28 mouse cellular contexts compared by ENCODE assay signal in genomic region chr7:19498326-19498725, GRCm38 (mm10). TPM values are rescaled to one million over a fixed set of nuclear protein-coding genes. Genes with fewer than 3 reads are reported as not detected.
DNase-seq lines count a peak whose midpoint lies in the region; ATAC-seq and TF ChIP-seq lines count a peak whose summit lies in the region.
"Had no signal": no experiment of that assay in that cellular context is flagged by ENCODE, and none has a peak within 500 bp of the region (broad histone marks: within the 10 kb centered on the region; RNA-seq: fewer than 3 reads in every experiment).

No protein-coding gene starts in this region.

- TF ChIP-seq EP300 in liver, postnatal 0 days (IDR thresholded peaks at IDR 0.05; ENCODE audit: low read depth), result no peak
- TF ChIP-seq EP300 in heart, adult 2 months (IDR thresholded peaks at IDR 0.05; ENCODE audit: insufficient read depth, low read depth, low read length), result no peak

- no peaks in the 10 kb centered on the region for H3K9me3 ChIP-seq in liver, postnatal 0 days (ENCODE audit: low read length)
- no peaks in the 10 kb centered on the region for H3K9me3 ChIP-seq in liver, embryonic 11.5 days (ENCODE audit: control insufficient read depth, low read length)
- H3K9me3 ChIP-seq: heart, embryonic 12.5 days; limb, embryonic 13.5 days; midbrain, embryonic 10.5 days; neural tube, embryonic 15.5 days; stomach, embryonic 15.5 days had no signal

- WGBS in liver, postnatal 0 days (ENCODE audit: insufficient replicate concordance), result 56% methylated on average over 4 of the region's 4 CpGs
- WGBS in liver, embryonic 11.5 days, result 54% methylated on average over 4 of the region's 4 CpGs
- WGBS in heart, adult 2 months, result 69% methylated on average over 4 of the region's 4 CpGs

- no peak overlapping the region for H3K4me3 ChIP-seq in liver, postnatal 0 days (ENCODE audit: low read depth, low read length)
- no peak overlapping the region for H3K4me3 ChIP-seq in liver, embryonic 11.5 days (ENCODE audit: low read depth, low read length)
- no peak overlapping the region for H3K4me3 ChIP-seq in heart, adult 2 months
- H3K4me3 ChIP-seq: heart, embryonic 12.5 days; limb, embryonic 13.5 days; midbrain, embryonic 10.5 days; myocyte; neural tube, embryonic 15.5 days; stomach, embryonic 15.5 days had no signal

- no peaks in the 10 kb centered on the region for H3K79me2 ChIP-seq in heart, adult 2 months (replicated peaks; ENCODE audit: control insufficient read depth, insufficient read depth, low read length)

- H3K9ac ChIP-seq in liver, postnatal 0 days (replicated peaks), result no peak overlapping the region
- no peak overlapping the region for H3K9ac ChIP-seq in liver, embryonic 11.5 days (ENCODE audit: low read depth, low read length)
- no peak overlapping the region for H3K9ac ChIP-seq in heart, adult 2 months (ENCODE audit: low read depth, low read length)
- H3K9ac ChIP-seq: heart, embryonic 12.5 days; limb, embryonic 13.5 days; neural tube, embryonic 15.5 days; stomach, embryonic 15.5 days had no signal

- 0 out of 2 replicates have a peak, but pooled peaks cover 2% of the 10 kb centered on the region for H3K27me3 ChIP-seq in liver, postnatal 0 days (ENCODE audit: insufficient read depth, low read length)
- no peaks in the 10 kb centered on the region for H3K27me3 ChIP-seq in liver, embryonic 11.5 days (replicated peaks; ENCODE audit: control insufficient read depth, insufficient read depth, low read length)
- no peaks in the 10 kb centered on the region for H3K27me3 ChIP-seq in heart, adult 2 months (ENCODE audit: control insufficient read depth, insufficient read depth, low read length)
- H3K27me3 ChIP-seq: stomach, embryonic 15.5 days had no signal

- intact Hi-C loops in heart, adult 2 months (cut with DNase I), result no loop called here

- peak; percentile 30 to 43 for DNase-seq in kidney, adult 8-10 months
- DNase-seq in kidney, postnatal 4 days, result no peak
- DNase-seq in liver, postnatal 0 days, result no peak
- no peak for DNase-seq in liver, embryonic 11.5 days (ENCODE audit: low spot score)
- DNase-seq in adrenal gland, postnatal 14 days, result peak; percentile 70
- DNase-seq in embryo, embryonic 10 days (ENCODE audit: low spot score), result no peak
- no peak for DNase-seq in heart, adult 2 months
- DNase-seq: cerebellum, adult 8-10 months; cerebellum, postnatal 36 days; heart, postnatal 10 days; lung, adult 18-20 months; lung, postnatal 10 days; right cerebral cortex, adult 18-20 months; right cerebral cortex, postnatal 4 days; thymus, postnatal 4 days had no signal

- TF ChIP-seq POLR2A in heart, adult 2 months (IDR thresholded peaks at IDR 0.05; ENCODE audit: insufficient read depth, low read depth, low read length), result no peak

- peak; percentile 72 for ATAC-seq in liver, postnatal 0 days
- ATAC-seq in liver, embryonic 11.5 days (replicated peaks; ENCODE audit: low FRiP score), result no peak
- ATAC-seq: activated CD4-positive, CD25-positive, alpha-beta regulatory T cell, adult 4 months; forebrain, embryonic 14.5 days; hindbrain, postnatal 0 days; intestine, postnatal 0 days; midbrain, embryonic 16.5 days had no signal

- no peak for TF ChIP-seq CTCF in liver, postnatal 0 days (IDR thresholded peaks at IDR 0.05; ENCODE audit: low read depth)
- no peak for TF ChIP-seq CTCF in heart, adult 2 months (IDR thresholded peaks at IDR 0.05)

- H3K36me3 ChIP-seq in liver, postnatal 0 days (replicated peaks; ENCODE audit: insufficient read depth, low read length), result no peaks in the 10 kb centered on the region
- no peaks in the 10 kb centered on the region for H3K36me3 ChIP-seq in liver, embryonic 11.5 days (ENCODE audit: control insufficient read depth, insufficient read depth, low read length)
- no peaks in the 10 kb centered on the region for H3K36me3 ChIP-seq in heart, adult 2 months (ENCODE audit: control insufficient read depth, insufficient read depth, low read length)
- H3K36me3 ChIP-seq: limb, embryonic 13.5 days; midbrain, embryonic 10.5 days; neural tube, embryonic 15.5 days; stomach, embryonic 15.5 days had no signal

- H3K4me1 ChIP-seq in liver, postnatal 0 days (ENCODE audit: insufficient read depth), result peaks cover 15% of the 10 kb centered on the region
- peaks cover 8% of the 10 kb centered on the region for H3K4me1 ChIP-seq in liver, embryonic 11.5 days (replicated peaks; ENCODE audit: control insufficient read depth, insufficient read depth, low read length)
- no peaks in the 10 kb centered on the region; the same call in 1 of the 2 replicates for H3K4me1 ChIP-seq in heart, adult 2 months (ENCODE audit: control insufficient read depth, insufficient read depth, low read length)
- H3K4me1 ChIP-seq: neural tube, embryonic 15.5 days had no signal

- no peak overlapping the region for H3K4me2 ChIP-seq in liver, postnatal 0 days (ENCODE audit: low read depth, low read length)
- no peak overlapping the region for H3K4me2 ChIP-seq in liver, embryonic 11.5 days
- H3K4me2 ChIP-seq: heart, embryonic 12.5 days; limb, embryonic 13.5 days; neural tube, embryonic 15.5 days; stomach, embryonic 15.5 days had no signal

- H3K27ac ChIP-seq in liver, postnatal 0 days (ENCODE audit: low read depth), result no peak overlapping the region
- H3K27ac ChIP-seq in liver, embryonic 11.5 days (ENCODE audit: low read depth, low read length), result no peak overlapping the region
- no peak overlapping the region for H3K27ac ChIP-seq in heart, adult 2 months
- H3K27ac ChIP-seq: hindbrain, postnatal 0 days; limb, embryonic 13.5 days; midbrain, embryonic 10.5 days; neural tube, embryonic 15.5 days; stomach, embryonic 15.5 days had no signal

RNA-seq across cellular contexts. Expression of gene Bloc1s3, which starts 9.8 kb away (rescaled TPM):
- 0.94 and 1.1 TPM in 2 replicates for polyA plus RNA-seq in liver, postnatal 0 days (2015; fragmentation: Nextera tagmentation; extraction: Ambion mirVana)
- polyA plus RNA-seq in liver, embryonic 11.5 days (2014; fragmentation: Nextera tagmentation; extraction: Ambion mirVana), result 2.0 and 2.1 TPM in 2 replicates
- 6.7 and 8.6 TPM in 2 replicates for total RNA-seq in adrenal gland, postnatal 14 days (2021)
- total RNA-seq in heart, adult 2 months (2021), result 1 to 10 TPM; 2.2 to 2.5 TPM
- polyA plus RNA-seq in heart, adult 2 months (2012; rRNA removed), result 3.9 and 5.4 TPM in 2 replicates

RNA-seq across cellular contexts. Expression of gene Trappc6a, which starts 9.9 kb away (rescaled TPM):
- polyA plus RNA-seq in liver, postnatal 0 days (2015; fragmentation: Nextera tagmentation; extraction: Ambion mirVana), result 51.6 and 52.5 TPM in 2 replicates
- 97.4 and 108 TPM in 2 replicates for polyA plus RNA-seq in liver, embryonic 11.5 days (2014; fragmentation: Nextera tagmentation; extraction: Ambion mirVana)
- total RNA-seq in adrenal gland, postnatal 14 days (2021), result 69.4 and 71.2 TPM in 2 replicates
- total RNA-seq in heart, adult 2 months (2021), result 10 to 100 TPM; 32.2 to 33.5 TPM
- polyA plus RNA-seq in heart, adult 2 months (2012; rRNA removed), result 32.9 and 45.0 TPM in 2 replicates

RNA-seq across cellular contexts. Expression of gene Nkpd1, which starts 19.3 kb away (rescaled TPM):
- not detected in 2 replicates for polyA plus RNA-seq in liver, postnatal 0 days (2015; fragmentation: Nextera tagmentation; extraction: Ambion mirVana)
- not detected in 2 replicates for polyA plus RNA-seq in liver, embryonic 11.5 days (2014; fragmentation: Nextera tagmentation; extraction: Ambion mirVana)
- 0.15 and 0.83 TPM in 2 replicates for total RNA-seq in adrenal gland, postnatal 14 days (2021)
- not detected for total RNA-seq in heart, adult 2 months (2021)
- polyA plus RNA-seq in heart, adult 2 months (2012; rRNA removed), result 0.06 TPM in 1 of 2 replicates, not detected in the other
- total RNA-seq: gastrocnemius, adult 8-10 months; granulocyte monocyte progenitor cell, adult 5-6 weeks; heart, postnatal 10 days had no signal
- polyA plus RNA-seq: activated CD4-positive, CD25-positive, alpha-beta regulatory T cell, adult 4 months; intestine, postnatal 0 days had no signal

RNA-seq across cellular contexts. Expression of gene Exoc3l2, which starts 35.2 kb away (rescaled TPM):
- polyA plus RNA-seq in liver, postnatal 0 days (2015; fragmentation: Nextera tagmentation; extraction: Ambion mirVana), result 1.1 and 1.7 TPM in 2 replicates
- 4.3 and 5.6 TPM in 2 replicates for polyA plus RNA-seq in liver, embryonic 11.5 days (2014; fragmentation: Nextera tagmentation; extraction: Ambion mirVana)
- total RNA-seq in adrenal gland, postnatal 14 days (2021), result 21.8 and 22.0 TPM in 2 replicates
- 1 to 10 TPM in 1 of 2 experiments, under 1 TPM in 1; 0.80 to 1.2 TPM for total RNA-seq in heart, adult 2 months (2021)
- polyA plus RNA-seq in heart, adult 2 months (2012; rRNA removed), result 1.5 and 1.7 TPM in 2 replicates
- polyA plus RNA-seq: activated CD4-positive, CD25-positive, alpha-beta regulatory T cell, adult 4 months; myocyte had no signal

RNA-seq across cellular contexts. Expression of gene Mark4, which starts 39.7 kb away (rescaled TPM):
- polyA plus RNA-seq in liver, postnatal 0 days (2015; fragmentation: Nextera tagmentation; extraction: Ambion mirVana), result 1.8 and 2.0 TPM in 2 replicates
- 6.7 and 7.7 TPM in 2 replicates for polyA plus RNA-seq in liver, embryonic 11.5 days (2014; fragmentation: Nextera tagmentation; extraction: Ambion mirVana)
- 45.1 and 45.2 TPM in 2 replicates for total RNA-seq in adrenal gland, postnatal 14 days (2021)
- 10 to 100 TPM; 22.4 to 27.2 TPM for total RNA-seq in heart, adult 2 months (2021)
- 11.1 and 11.8 TPM in 2 replicates for polyA plus RNA-seq in heart, adult 2 months (2012; rRNA removed)

Comparison
In these comparisons a context has a peak if more than half of its experiments do, and no peak if none do; other contexts are left out.
1. DNase-seq: peak in kidney, adult 8-10 months (2 of 2) and adrenal gland, postnatal 14 days (single experiment); none in kidney, postnatal 4 days (0 of 2), liver, postnatal 0 days (single experiment), liver, embryonic 11.5 days (single experiment), embryo, embryonic 10 days (single experiment) and heart, adult 2 months (0 of 2).